Mouse (Mus musculus) gonadal fat pad, adult 2 months (tissue): ENCODE results near the gene Pdcd4. TPM values are rescaled to one million over a fixed set of nuclear protein-coding genes. Genes with fewer than 3 reads are reported as not detected.
"Not testable (repeated sequence)": the region's sequence is repeated elsewhere in the genome, so short reads cannot be mapped to it uniquely, and the experiment has no call there.

Source experiments
- DNase-seq: peaks from one replicate; pipeline ENCODE4 v3.0.0-alpha.2; 2012; ENCODE audit warnings: low read depth
- polyA plus RNA-seq: library from polyadenylated mRNA; depleted of rRNA; stranded (reverse); fragments of >200 nt; gene quantifications from 2 replicates; pipeline ENCODE4 v1.2.3, GENCODE M21; 2012

The Pdcd4 gene
- polyA plus RNA-seq, 1 experiment: 12.4 TPM

DNA sequence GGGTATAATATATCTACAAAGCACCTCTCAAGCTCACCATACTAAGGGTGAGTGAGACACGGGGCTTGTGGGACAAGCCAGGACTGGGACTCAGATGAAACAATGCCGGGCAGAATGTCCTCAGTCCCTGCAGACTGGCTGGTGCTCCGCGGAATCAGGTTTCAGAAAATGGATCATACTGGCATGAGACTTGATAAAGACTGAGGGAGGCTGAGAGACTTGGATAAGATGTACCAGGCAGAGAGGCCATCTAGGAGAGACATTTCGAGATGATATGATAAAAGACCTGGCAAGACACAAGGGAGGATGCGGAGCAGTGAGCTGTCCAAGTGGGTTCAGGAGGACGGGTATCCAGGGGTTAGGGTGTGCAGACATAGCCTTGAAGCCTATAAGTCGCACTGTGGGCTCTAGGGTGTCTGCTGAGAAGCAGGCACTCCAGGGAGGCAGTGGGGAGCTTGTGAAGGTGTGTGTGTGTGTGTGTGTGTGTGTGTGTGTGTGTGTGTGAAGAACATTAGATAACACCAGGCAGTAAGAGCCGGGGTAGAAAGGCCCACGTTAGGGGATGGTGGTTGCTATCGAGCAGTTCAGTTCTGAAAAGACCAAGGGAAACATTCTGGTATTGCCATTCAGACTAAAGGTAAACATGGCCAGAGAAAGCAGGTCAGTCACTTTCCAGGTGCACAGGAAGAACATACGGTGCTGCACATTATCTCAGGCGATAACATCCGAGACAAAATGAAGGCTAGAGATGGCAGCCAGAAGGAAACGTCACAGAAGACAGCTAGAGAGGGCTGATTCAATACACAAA lies 10.1 kb downstream of the Pdcd4 start:
- DNase-seq: no peak

DNA sequence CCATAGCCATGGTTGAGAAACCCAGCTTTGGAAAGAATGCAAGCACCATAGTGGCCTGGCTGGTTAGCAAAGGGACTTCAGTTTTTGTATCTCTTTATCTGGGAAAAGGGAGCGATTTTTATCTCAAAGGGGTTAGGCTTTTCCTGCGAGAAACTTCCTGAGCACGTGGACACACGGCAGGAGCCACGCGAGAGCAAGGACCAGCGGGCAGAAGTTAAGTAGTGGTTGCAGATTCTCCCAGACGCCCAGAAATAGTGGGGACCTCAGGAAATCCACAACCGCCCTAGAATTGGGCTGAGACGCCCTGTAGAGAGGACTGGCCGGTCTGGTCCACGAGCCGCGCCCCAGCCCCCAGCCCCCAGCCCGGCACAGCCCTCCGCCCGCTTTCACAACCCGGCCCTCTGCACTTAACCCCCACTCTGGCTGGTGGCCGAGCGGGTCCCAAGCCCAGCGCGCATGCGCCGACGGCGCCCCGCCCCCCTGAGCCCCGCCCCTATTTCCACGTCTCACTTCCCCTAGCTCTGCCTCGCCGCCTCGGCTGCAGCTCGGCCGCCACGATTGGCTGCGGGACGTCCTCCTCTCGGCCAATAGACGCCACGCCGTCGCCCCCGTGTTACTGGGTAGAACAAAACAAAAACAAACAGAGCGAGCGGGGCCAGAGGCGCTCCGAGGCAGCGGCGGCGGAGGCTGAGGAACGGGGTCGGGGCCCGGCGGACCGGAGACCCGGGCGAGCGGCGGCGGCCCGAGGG lies 10.9 kb downstream of the Pdcd4 start:
- DNase-seq: no peak

DNA sequence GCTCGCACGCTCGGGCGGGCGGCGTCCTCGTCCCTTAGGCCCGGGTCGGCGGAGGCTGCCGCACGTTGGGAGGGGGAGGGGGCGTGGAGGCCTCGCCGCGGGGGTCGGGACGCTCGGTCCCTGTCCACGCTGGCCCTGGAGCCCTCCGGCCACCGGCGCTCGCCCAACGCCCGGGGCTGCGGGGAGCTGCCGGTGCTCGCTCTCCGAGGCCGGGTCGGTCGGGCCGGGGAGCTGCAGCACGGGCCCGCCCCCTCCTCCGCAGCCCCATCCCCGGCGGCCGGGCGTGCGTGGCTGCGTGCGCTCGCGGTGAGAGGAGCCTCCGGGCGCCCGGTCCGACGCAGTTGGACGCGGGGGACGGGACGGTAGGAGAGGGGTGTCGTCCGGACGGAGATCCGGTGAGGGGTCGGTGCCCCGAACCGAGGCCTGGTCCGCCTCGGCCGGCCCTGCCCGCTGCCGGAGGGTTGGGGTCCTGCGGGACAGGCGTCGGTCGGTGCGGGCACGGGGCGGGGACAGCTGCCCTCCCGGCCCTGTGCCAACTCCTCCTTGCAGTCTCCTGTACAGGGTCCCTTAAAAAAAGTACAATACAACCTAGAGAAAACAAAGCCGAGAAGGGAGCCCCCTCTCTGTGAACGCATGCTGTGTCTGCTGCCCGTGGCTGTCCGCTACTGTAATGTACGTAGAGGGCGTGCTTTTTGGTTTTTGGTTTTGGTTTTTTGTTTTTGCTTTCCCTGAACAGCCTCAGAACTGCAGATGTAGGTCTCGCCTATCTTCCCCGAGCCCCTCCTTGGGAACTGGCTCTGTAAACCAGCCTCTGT lies 11.7 kb downstream of the Pdcd4 start:
- DNase-seq: no peak

DNA sequence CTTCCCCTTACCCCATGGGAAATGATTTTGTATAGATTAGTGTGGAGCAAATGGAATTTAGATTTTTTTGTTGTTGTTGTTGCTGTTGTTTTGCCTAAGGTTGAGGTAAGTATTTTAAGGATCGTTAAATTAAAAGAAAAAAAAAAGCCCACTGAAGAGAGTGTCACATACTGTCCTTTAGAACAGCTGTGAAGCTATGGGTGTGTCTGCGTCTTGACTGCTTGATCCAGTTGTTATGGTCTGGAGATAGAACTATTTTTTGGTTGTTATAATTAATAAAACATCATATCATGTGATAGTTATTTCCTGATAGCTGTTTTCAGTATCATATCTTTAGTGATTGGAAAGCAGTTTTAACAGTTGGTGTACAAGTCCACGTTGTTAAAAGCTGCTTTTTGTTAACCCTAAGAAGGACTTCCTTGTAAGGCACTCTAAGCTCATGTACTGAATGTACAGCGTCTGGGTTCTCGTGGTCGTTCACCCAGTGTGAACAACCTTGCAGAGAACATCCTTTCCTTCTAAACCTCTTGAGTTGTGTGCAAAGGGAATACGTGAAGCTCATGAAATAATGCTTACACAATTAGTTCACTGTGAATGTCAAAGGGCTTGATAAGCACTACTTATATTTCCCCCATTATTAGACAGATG lies 12.9 kb downstream of the Pdcd4 start:
- no peak for DNase-seq

DNA sequence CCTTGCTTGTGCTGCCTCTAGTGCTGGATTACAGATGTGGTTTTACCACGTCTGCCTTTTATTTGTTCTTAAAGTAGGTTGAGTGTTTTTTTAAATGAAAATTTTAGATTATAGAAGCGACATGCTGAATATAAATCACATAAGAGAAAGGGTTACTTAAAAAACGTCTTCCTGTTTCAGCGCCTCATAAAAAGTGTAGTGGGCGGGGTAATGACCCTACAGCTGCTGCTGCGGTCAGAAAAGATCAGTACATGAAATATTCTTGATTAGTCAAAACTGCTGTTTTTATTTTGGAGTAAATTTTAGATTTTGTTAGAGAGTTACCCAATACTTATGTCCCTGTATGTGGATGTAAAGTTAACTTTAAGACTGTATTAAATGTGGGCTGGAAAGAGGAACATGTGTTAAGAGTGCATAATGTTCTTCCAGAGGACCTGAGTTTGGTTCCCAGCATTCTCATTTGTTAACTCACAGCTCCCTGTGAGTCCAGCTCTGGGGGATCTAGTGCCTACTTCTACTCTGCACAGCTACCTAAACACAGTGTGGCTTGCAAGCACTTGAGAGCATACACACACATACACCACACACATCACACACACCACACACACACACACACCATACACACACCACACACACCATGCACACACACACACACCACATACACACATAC lies 14.1 kb downstream of the Pdcd4 start:
- no peak for DNase-seq

DNA sequence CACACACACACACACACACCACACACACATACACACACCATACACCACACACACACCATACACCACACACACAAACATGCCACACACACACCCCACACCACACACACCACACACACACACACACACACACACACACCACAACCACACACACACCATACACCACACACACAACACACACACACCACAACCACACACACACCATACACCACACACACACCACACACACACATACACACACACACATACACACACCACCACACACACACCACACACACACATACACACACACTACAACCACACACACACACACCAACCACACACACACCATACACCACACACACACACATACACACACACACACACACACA lies 14.7 kb downstream of the Pdcd4 start:
- not testable (repeated sequence) for DNase-seq

DNA sequence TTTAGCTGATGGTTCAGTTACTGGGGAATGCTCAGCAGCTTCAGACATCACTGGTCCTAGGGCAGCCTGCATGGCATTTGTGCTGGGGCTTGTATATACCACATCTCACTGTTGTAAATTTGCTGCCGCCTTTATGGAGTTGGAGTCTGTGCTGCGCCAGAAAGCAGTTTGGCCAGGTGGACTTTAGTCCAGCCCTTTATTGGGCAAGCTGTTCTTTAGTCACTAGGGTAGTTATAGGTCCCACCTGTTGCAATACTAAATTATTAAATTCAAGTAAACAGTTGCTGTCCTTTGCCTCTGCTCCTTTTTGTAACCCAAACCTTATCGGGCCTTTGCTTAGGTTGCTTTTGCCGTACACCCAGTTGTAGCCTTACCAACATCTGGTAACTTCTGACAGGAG lies 22.9 kb downstream of the Pdcd4 start:
- DNase-seq: no peak

DNA sequence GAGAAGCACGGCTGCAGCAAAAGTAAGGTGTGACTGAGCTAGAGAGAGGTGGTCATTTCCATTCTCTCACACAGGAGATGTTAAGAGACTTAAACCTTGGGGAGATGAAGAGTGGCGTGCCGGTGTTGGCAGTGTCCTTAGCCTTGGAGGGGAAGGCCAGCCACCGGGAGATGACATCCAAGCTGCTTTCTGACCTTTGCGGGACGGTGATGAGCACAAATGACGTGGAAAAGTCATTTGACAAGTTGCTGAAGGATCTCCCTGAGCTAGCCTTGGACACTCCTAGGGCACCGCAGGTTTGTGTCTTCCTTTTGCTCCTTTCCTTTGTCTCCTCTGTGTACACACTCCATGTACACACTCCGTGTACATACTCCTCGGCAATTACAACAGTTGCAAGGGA lies 27.5 kb downstream of the Pdcd4 start:
- DNase-seq: no peak

DNA sequence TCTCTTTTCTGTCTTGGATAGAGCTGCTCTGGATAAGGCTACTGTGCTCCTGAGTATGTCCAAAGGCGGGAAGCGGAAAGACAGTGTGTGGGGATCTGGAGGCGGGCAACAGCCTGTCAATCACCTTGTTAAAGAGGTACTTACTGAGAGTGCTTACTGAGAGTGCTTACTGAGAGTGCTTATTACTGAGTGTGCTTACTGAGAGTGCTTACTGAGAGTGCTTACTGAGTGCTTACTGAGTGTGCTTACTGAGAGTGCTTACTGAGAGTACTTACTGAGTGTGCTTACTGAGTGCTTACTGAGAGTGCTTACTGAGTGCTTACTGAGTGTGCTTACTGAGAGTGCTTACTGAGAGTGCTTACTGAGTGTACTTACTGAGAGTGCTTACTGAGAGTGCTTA lies 30.0 kb downstream of the Pdcd4 start:
- not testable (repeated sequence) for DNase-seq

DNA sequence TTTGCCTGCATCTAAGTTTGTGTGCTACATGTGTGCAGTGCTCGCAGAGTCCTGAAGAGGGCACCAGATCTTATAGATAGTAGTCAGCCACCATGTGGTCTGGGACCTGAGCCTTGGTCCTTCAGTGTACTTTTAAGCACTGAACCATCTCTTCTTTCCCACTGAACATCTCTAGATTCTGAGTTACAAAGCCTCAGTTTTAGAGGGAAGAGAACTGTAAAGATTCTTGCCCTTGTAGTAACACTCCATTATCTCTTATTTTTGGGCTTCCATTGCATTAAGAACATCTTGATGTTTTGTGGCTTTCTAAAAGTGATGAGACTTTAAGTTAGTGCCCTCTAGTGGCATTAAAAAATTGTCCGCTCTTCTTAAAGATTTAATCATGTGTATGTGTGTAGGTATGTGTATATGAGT lies 33.3 kb downstream of the Pdcd4 start:
- no peak for DNase-seq

DNA sequence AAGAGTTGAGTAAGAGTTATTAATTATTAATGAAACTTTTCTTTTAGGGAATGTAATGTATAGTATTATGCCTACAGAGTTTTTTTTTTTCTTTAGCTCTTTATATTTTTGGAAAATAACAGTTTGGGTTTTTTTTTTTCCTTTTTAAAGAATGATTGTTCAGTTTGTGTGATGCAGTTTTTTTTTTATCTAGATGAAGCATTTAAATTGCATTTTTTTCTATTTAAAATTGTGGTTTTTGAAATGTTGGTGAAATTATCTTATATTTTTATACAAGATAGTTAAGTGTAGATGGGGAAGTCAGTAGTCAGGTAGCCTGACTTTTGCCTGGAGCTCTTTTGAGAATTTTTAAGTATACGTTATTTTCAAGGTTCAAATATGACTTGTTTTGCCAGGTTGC lies 34.7 kb downstream of the Pdcd4 start:
- no peak for DNase-seq

DNA sequence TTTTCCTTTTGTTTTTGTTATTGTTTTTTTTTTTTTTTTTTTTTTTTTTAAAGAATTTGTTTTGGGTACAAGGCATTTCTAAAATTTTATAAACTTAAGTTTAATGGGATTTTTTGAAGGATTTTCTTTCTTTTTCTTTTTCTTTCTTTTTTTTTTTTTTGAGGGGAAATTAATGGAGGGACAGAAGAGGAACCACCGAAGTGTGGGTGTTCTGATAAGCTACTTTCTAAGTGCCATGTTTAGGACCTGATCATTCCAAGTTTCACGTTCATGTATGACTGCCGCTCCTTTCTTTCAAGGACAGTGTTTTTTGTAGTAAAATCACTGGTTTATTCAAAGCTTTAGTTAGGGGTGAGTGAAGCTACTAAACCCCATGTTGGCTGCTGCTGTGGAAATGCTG lies 37.2 kb downstream of the Pdcd4 start:
- DNase-seq: no peak

DNA sequence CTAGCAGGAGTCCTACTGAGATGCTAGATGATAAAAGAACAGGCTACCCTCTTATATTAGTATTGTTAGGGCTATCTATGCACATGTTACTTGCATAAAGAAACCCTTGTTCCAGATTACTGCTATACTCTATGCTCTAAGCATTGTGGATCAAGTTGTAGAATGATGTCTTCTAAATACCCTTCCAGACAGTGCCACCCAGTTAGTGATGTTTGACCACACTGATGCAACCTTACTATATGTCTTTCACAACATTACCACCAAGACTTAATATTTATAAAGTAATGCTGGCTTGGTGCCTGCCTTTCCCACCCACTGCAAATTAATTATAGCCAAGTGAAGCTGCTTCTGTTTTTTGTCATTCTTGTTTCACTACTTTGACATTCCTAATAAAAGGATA lies 41.0 kb downstream of the Pdcd4 start:
- no peak for DNase-seq

DNA sequence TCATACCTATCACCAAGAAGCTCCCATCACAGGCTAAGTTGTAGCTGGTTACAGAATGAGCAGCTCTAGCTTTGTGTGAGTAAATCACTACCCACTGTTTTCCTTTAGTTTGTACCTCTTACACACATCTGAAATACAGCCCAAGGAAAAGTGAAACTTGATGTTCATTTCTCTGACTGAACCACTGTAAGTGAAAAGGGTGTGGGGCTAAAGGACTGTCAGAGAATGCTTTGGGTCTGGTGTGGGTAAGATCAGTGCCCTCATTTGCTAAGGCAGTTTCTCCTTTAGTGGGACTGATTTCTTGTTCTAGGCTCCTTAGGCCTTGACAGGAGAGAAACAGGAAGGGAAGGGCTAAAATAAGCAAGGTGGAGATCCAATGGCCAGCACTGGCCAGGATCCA lies 42.0 kb downstream of the Pdcd4 start:
- no peak for DNase-seq

DNA sequence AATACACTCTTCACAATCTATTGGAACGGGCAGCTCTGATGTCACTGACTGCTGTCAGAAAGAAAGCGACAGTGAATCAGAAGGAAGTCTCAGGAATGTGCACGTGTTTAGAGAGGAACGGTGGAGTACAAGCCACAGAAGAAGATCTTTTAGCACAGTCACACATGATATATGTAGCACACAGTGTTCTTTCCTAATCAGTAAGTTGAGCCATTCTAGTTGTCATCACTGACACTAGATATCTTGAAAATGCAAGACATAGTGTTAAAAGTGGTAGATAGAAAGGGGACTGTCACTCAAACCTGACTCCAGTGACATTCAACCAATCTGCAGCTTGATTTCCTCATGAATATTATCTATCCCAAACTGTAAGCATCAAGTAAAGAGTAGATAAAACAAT lies 47.4 kb downstream of the Pdcd4 start:
- no peak for DNase-seq

DNA sequence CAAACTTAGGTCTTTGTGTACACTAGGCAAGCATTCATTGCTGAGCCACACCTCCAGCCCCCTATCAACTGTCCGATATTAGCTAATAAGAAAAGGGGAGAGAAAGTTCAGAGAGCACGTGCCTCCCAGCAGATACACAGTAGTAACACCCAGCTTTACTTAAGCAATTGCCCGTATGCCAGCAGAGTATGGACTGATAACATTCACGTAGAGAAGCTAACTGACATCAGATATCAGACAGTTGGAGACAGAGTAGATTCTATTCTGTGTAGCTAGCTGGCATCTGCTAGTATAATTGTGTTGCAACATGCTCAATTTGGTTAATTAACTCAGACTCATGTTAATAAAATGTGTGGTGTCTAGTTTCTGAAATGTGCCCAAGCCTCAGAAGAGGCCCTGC lies 49.1 kb downstream of the Pdcd4 start:
- no peak for DNase-seq

DNA sequence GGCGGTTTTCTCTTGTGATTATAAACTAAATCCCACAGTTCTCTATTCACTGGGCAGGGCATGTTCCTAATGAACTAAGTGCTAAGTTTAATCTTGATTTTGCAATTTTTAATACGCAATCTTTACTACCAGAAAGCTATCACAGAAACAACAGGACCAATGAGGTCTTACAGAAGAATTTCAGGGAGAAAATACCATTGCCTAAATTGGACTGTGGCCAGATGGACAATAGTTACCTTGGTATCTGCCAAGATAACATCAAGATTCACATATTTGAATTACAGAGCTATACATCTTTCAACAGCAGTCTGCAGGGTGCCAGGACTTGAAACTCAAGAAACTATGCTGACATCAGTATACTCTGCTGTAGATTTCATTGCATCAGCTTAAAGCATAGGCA lies 50.3 kb downstream of the Pdcd4 start:
- DNase-seq: peak; percentile 84

DNA sequence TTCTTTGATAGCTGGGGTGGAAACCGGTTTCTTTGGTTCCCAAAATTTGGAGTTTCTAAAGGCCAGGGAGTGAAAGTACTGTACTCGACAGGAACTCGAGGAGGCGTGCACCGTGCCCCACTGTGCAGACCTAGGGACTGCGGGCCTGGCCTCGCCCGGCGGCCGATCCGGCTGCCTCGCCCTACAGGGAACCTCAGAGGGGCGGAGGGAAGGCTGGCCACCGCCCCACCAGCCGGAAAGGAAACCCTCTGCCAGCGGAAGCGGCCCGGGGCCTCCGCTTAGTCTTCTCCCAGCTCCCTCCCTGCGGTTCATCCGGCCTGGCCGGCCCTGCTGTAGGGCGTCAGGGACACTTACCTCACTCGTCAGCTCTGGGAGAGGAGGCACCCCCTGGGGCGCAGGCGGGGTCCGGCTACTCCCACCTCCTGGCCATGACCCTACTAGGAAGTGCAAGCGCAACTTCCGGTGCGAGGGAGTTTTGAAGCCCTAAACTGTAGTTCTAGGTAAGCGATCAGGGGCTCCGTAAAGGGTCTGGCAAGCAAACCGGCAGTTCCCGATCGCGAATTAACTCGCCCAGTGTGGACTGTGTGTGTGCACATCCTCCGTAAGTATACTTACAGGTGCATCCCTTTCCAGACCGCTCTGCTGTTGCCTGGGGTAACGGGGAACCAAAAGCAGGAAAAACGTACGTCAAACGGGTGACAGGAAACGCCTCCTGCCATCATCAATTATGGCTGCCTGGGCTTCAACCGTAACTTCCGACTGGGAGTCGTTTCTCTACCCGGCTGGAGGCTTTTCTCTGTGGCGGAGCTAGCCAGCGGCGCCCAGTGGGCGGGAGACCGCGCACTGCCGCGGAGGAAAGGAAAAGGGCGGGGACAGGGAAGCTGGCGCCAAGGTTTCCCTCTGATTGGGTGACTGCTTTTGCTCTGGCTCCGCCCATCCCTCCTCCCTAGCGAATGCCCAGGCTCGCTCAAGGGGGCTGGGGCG lies 52.1 kb downstream of the Pdcd4 start, which contains the start of the genes Shoc2 and Bbip1:
TSS of gene Shoc2 (plus strand) at position 505 of the 984 bp plus-strand sequence.
TSS of gene Bbip1 (minus strand) at position 826 of the 984 bp plus-strand sequence.
- peak; percentile 97 for DNase-seq

DNA sequence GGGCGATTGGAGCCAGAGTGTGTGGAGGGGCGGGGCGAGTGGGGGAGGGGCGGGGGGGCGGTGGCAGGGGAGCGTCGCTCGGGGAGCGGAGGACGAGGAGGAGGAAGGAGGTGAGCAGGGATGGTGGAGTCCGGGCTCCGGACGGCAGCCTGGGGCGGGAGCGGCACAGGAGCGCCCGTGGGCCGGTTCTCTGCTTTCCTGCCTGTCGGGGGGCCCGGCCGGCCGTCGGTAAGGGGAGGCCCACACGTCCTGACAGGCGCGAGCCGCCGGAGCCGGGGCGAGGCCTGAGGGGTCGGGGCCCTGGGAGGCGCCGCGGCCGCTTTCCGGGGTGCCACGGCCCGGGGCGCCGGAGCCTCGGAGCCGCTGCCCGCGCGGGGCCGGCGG lies 52.7 kb downstream of the Pdcd4 start:
- DNase-seq: no peak
